Mouse (Mus musculus) heart, adult 2 months (tissue): ENCODE measurements around the gene Tnni2. TPM values are rescaled to one million over a fixed set of nuclear protein-coding genes. Genes with fewer than 3 reads are reported as not detected.

Experiments used
- DNase-seq, 2 experiments: peaks; one replicate each; pipeline ENCODE4 v3.0.0; 2021
- H3K27ac ChIP-seq: fragments of 200-600 bp; 2 replicates; pipeline ENCODE4 v1.8.1; 2022
- H3K27me3 ChIP-seq: fragments of 200-500 bp; 2 replicates; pipeline ENCODE4 v1.6.1; 2012; ENCODE audit warnings: mild to moderate bottlenecking, low read length, inconsistent platforms, mixed read lengths; ENCODE audit not compliant: control insufficient read depth, insufficient read depth
- H3K36me3 ChIP-seq: fragments of 200-500 bp; 2 replicates; pipeline ENCODE4 v1.6.1; 2012; ENCODE audit warnings: low read length, inconsistent platforms; ENCODE audit not compliant: control insufficient read depth, insufficient read depth
- H3K4me1 ChIP-seq: fragments of 200-500 bp; 2 replicates; pipeline ENCODE4 v1.6.1; 2011; ENCODE audit warnings: low read length; ENCODE audit not compliant: control insufficient read depth, insufficient read depth
- H3K4me3 ChIP-seq: fragments of 200-600 bp; 2 replicates; pipeline ENCODE4 v1.8.1; 2022
- H3K79me2 ChIP-seq: fragments of 200-500 bp; replicated peaks from 2 replicates; pipeline ENCODE4 v1.6.1; 2012; ENCODE audit warnings: mild to moderate bottlenecking, inconsistent platforms, low read length, moderate library complexity, mixed read lengths; ENCODE audit not compliant: control insufficient read depth, insufficient read depth
- H3K9ac ChIP-seq: fragments of 200-500 bp; 2 replicates; pipeline ENCODE4 v1.6.1; 2012; ENCODE audit warnings: low read depth, mild to moderate bottlenecking, control low read depth, inconsistent platforms, low read length, mixed read lengths
- CTCF ChIP-seq: fragments of 200-600 bp; IDR thresholded peaks from 2 replicates; pipeline ENCODE4 v1.8.1; 2022; ENCODE audit warnings: antibody characterized with exemption, mild to moderate bottlenecking, moderate library complexity
- EP300 ChIP-seq: fragments of 200-500 bp; IDR thresholded peaks from 2 replicates; pipeline ENCODE4 v1.6.1; 2011; ENCODE audit warnings: low read depth, low read length, control low read depth; ENCODE audit not compliant: insufficient read depth
- POLR2A ChIP-seq: fragments of 200-500 bp; IDR thresholded peaks from 2 replicates; pipeline ENCODE4 v1.6.1; 2011; ENCODE audit warnings: mild to moderate bottlenecking, low read depth, low read length, control low read depth; ENCODE audit not compliant: insufficient read depth
- WGBS: fragments of 180-500 bp; shearing (Covaris S2); methylation state at CpG from one replicate; pipeline ENCODE4 v1.1.7; 2018; 5-methylcytosine and 5-hydroxymethylcytosine counted together
- intact Hi-C: fragments of 180-260 bp; cut with DNase I; formaldehyde crosslinking; loops from one replicate; pipeline ENCODE4 v1.15.1; 2025
- polyA plus RNA-seq: library from polyadenylated mRNA; depleted of rRNA; stranded (reverse); fragments of >200 nt; gene quantifications from 2 replicates; pipeline ENCODE4 v1.2.3, GENCODE M21; 2012
- total RNA-seq, 2 experiments: library from RNA; stranded (reverse); gene quantifications; 2 replicates each; pipeline ENCODE4 v1.2.3; 2021

Gene Tnni2
- total and polyA plus RNA-seq, 3 experiments, result 2.7 to 7.5 (median 3.0) TPM

DNA sequence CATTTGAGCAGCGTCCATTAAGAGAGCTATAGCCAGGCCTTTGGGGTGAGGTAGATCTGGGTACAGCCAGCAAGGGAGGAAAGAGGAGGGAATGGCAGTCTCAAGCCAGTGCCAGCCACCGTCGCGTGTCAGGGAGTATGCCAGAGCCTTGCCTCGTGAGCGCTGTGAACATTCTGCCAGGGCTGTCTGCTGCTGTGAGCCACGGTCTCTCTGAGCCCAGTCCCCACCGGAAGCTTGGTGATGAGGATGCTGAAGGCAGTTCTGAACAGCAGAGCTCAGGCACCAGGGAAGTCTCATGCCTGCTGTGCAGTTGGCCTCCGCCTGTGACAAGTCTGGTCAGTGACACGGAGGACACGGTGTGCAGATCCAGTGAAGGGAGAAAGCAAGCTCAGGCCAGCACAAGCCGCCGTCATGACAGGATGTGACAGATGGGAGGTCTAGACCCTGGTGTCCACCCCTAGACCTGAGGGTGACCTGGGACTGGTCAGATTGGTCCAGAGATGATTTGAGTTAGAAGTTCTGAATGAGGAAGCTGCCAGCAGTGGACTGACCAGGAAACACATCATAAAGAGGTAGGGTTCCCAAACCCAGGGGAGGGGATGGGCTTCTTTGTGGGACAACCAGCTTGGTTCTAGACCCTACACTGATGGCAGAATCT is 35.3 kb downstream of the Tnni2 start:
- no peaks in the 10 kb centered on the region for H3K36me3 ChIP-seq
- peaks cover 10% of the 10 kb centered on the region for H3K4me1 ChIP-seq
- no peaks in the 10 kb centered on the region for H3K27me3 ChIP-seq
- peak overlapping the region; percentile 41 for H3K4me3 ChIP-seq
- H3K9ac ChIP-seq, result peak overlapping the region; percentile 51
- peak overlapping the region; percentile 80 for H3K27ac ChIP-seq
- intact Hi-C loops, result loop anchor here (5.0 kb wide), 1 partner anchor 35 kb away; the partner anchor contains the start of gene Tnni2
- TF ChIP-seq EP300, result peak; percentile 66
- no peak for TF ChIP-seq CTCF
- TF ChIP-seq POLR2A, result peak; percentile 46; the same call in 1 of the 2 replicates
- no peaks in the 10 kb centered on the region for H3K79me2 ChIP-seq
- WGBS, result 53% methylated on average over 13 of the region's 13 CpGs
- DNase-seq, result peak; percentile 73 to 74

DNA sequence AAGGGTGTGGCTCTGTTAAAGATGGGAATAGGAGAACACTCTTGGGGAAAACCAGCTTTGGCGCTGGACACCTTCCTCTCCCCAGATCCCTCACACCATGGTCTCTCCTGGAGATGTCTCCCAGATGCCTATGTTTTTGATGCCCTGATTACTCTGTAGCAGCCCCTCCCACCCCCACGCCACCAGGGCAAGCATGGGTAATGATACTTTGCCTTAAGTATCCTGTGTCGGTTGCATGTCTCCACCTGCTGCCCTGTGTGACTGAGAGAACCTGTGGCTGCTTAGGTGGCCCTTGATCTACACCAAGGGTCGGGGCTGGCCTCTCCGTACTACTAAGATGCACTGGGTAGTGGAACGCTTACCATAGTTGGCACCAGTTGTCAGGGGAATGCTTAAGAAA is 36.4 kb downstream of the Tnni2 start:
- Histone ChIP-seq H3K36me3 (no peaks in the 10 kb centered on the region), H3K27ac (peak overlapping the region; percentile 80), H3K9ac (peak overlapping the region; percentile 43), H3K4me3 (peak overlapping the region; percentile 41), H3K4me1 (peaks cover 11% of the 10 kb centered on the region), H3K27me3 (no peaks in the 10 kb centered on the region), H3K79me2 (no peaks in the 10 kb centered on the region)
- intact Hi-C loops, result loop anchor here (5.0 kb wide), 1 partner anchor 36 kb away; the partner anchor contains the start of gene Tnni2
- DNase-seq, result peak in 1 of 2 experiments; percentile 27
- 71% methylated on average over 6 of the region's 6 CpGs for WGBS
- TF ChIP-seq POLR2A (no peak), CTCF (no peak), EP300 (no peak)

- 57% methylated on average over 2 of the region's 2 CpGs for WGBS
- Histone ChIP-seq H3K36me3 (no peaks in the 10 kb centered on the region), H3K27ac (peak overlapping the region; percentile 80), H3K4me1 (peaks cover 11% of the 10 kb centered on the region), H3K9ac (peak overlapping the region; percentile 22), H3K27me3 (no peaks in the 10 kb centered on the region), H3K79me2 (no peaks in the 10 kb centered on the region), H3K4me3 (peak overlapping the region; percentile 41)
- intact Hi-C loops, result loop anchor here (5.0 kb wide), 1 partner anchor 36 kb away; the partner anchor contains the start of gene Tnni2
- DNase-seq, result peak; percentile 11 to 32
- TF ChIP-seq POLR2A, result peak; percentile 14; the same call in 1 of the 2 replicates
- TF ChIP-seq CTCF, result no peak
Observed at GRCm38 (mm10) chr7:142478574-142478973, 37.0 kb downstream of the Tnni2 start.

GRCm38 (mm10) chr7:142479307-142479706 is 37.7 kb downstream of the Tnni2 start:
- H3K27me3 ChIP-seq, result no peaks in the 10 kb centered on the region
- TF ChIP-seq CTCF (no peak), EP300 (0 out of 2 replicates have a peak, but pooled peaks have one; percentile 34), POLR2A (no peak)
- intact Hi-C loops, result loop anchor here (5.0 kb wide), 1 partner anchor 37 kb away; the partner anchor contains the start of gene Tnni2
- H3K27ac ChIP-seq, result peak overlapping the region; percentile 84
- H3K36me3 ChIP-seq, result no peaks in the 10 kb centered on the region
- H3K79me2 ChIP-seq, result no peaks in the 10 kb centered on the region
- H3K4me1 ChIP-seq, result peaks cover 13% of the 10 kb centered on the region
- DNase-seq, result peak in 1 of 2 experiments; percentile 20
- peak overlapping the region; percentile 1; the same call in 1 of the 2 replicates for H3K4me3 ChIP-seq
- H3K9ac ChIP-seq, result peak overlapping the region; percentile 19

- Histone ChIP-seq H3K9ac (no peak overlapping the region), H3K27ac (peak overlapping the region; percentile 84), H3K4me3 (peak overlapping the region; percentile 1; the same call in 1 of the 2 replicates), H3K4me1 (peaks cover 16% of the 10 kb centered on the region), H3K36me3 (no peaks in the 10 kb centered on the region), H3K27me3 (no peaks in the 10 kb centered on the region), H3K79me2 (no peaks in the 10 kb centered on the region)
- WGBS, result 85% methylated on average over 3 of the region's 3 CpGs
- TF ChIP-seq POLR2A (no peak), EP300 (no peak), CTCF (no peak)
- DNase-seq, result peak in 1 of 2 experiments; percentile 27
- intact Hi-C loops, result loop anchor here (2.0 to 5.0 kb wide), 3 partner anchors 17 to 101 kb away; partner anchors contain the start of gene Tnni2
Observed at GRCm38 (mm10) chr7:142479886-142480285, 38.3 kb downstream of the Tnni2 start.

- Histone ChIP-seq H3K4me3 (peak overlapping the region; percentile 8; the same call in 1 of the 2 replicates), H3K36me3 (no peaks in the 10 kb centered on the region), H3K79me2 (no peaks in the 10 kb centered on the region), H3K27me3 (no peaks in the 10 kb centered on the region), H3K27ac (peak overlapping the region; percentile 84), H3K4me1 (peaks cover 21% of the 10 kb centered on the region), H3K9ac (no peak overlapping the region)
- no peak for DNase-seq
- intact Hi-C loops, result loop anchor here (2.0 kb wide), 2 partner anchors 16 to 100 kb away; no protein-coding TSS in a partner anchor
- TF ChIP-seq EP300 (no peak), POLR2A (no peak), CTCF (no peak)
- WGBS, result 87% methylated on average over 3 of the region's 3 CpGs
Observed at GRCm38 (mm10) chr7:142480661-142481060, 39.1 kb downstream of the Tnni2 start.
